Mouse (Mus musculus): ENCODE results near the gene Tmem179. TPM values are rescaled to one million over a fixed set of nuclear protein-coding genes. Genes with fewer than 3 reads are reported as not detected.

The Tmem179 gene
- polyA plus RNA-seq (2016; fragmentation: Nextera tagmentation; extraction: Ambion mirVana): 14.6 and 16.1 TPM in 2 replicates

DNA sequence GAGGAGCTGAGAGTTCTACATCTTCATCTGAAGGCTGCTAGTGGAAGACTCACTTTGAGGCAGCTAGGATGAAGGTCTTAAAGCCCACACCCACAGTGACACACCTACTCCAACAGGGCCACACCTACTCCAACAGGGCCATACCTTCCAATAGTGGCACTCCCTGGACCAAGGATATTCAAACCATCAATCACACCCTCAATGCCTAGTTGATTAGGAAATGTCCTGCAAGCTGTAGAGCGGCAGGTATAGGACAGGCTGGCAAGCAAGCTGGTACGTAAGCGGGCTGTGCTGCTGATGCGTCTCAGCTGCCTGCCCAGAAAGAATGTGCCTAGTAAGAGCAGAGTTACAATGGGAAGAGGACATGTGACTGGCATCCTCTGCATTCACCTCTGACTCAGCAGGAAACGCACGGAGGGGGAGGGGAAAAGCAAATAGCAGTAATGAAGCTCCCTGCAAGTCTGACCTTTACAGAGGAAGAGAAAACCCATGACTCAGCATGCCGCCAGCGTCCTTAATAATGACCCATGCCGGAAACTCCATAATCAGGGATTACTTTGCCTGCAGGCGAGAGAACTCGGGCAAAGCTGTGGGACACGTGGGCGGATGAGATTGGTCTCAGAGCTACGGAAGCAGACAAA is at the start of gene Tmem179:
Tmem179 (minus strand) TSS at position 51 of the 641 bp plus-strand sequence.
- no peak within 1 kb of the TSS for H3K4me3 ChIP-seq
- H3K4me1 ChIP-seq: peaks cover 18% of the 10 kb centered on the region
- H3K36me3 ChIP-seq: no peaks in the 10 kb centered on the region
- no peak within 1 kb of the TSS for H3K27ac ChIP-seq
- no peaks in the 10 kb centered on the region for H3K9me3 ChIP-seq (replicated peaks)
- no peak within 1 kb of the TSS; the same call in 1 of the 2 replicates for H3K4me2 ChIP-seq (replicated peaks)
- whole genome bisulfite sequencing: 18% methylated on average over 14 of the region's 14 CpGs
- peak; percentile 73 for ATAC-seq (ENCODE audit: low FRiP score)
- H3K27me3 ChIP-seq: peaks cover 22% of the 10 kb centered on the region
- H3K9ac ChIP-seq: no peak within 1 kb of the TSS

DNA sequence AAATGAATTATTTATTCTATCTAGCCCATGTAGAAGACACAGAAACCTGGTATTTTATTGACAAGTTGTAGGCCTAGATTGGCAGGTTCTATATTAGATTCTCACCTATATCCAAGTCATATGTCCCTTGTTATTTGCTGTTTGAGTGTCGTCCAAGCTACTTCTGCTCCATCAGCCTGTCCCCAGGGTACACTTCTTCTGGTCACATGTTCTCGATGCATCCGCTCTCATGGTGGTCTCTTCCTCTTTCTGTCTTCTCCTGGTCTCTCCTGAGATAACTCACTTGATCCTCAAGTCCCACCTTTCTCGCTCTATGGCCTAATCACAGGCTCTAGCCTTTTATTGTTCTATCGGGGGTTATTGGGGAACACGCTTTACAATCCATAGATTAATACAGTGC is 46.5 kb upstream of the Tmem179 start:
- Histone ChIP-seq H3K4me3 (no peak overlapping the region), H3K9me3 (replicated peaks) (no peaks in the 10 kb centered on the region), H3K4me2 (replicated peaks) (no peak overlapping the region), H3K27ac (no peak overlapping the region), H3K27me3 (peaks cover under 1% of the 10 kb centered on the region; the same call in 1 of the 2 replicates), H3K36me3 (no peaks in the 10 kb centered on the region), H3K4me1 (peaks cover 4% of the 10 kb centered on the region; the same call in 1 of the 2 replicates), H3K9ac (no peak overlapping the region)
- no peak for ATAC-seq (ENCODE audit: low FRiP score)
- WGBS: 86% methylated on average over 6 of the region's 6 CpGs

DNA sequence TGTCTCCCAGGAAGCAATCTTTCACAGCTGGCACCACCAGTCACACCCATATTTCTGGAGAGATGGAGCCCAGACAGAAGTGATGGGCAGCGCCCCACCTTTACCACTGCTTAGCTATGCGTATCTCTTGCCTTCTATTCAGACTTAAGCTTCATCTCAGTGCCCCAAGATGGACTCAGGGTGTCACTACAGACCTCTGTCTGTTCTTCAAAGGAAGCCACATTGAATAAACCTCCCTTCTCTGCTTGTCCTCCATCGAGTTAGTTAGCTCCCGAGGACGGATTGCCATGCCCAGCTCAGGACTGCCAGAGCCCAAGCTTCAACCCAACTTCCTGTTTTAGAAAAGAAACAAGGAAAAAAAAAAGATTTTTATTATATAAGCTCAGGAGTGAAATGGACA is 45.9 kb upstream of the Tmem179 start:
- 73% methylated on average over 5 of the region's 5 CpGs for WGBS

DNA sequence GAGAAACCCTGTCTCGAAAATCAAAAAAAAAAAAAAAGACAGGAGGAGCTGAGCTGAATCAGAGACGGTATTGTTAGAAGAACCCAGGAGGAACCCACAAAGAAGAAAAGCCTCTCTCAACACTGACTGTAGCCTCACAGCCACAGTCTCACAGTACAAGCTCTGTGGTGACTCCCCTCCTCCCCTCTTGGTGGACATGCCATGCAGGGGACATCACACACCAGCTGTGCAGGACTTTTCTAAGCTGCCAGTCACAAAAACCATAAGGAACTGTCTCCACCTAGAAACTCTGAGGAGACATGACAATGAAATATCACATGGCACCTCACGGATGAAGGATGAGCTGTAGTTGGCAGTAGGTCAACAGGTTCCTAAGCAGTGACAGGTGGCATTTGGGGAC is 44.6 kb upstream of the Tmem179 start:
- Histone ChIP-seq H3K4me2 (replicated peaks) (no peak overlapping the region), H3K36me3 (no peaks in the 10 kb centered on the region), H3K27me3 (0 out of 2 replicates have a peak, but pooled peaks cover 5% of the 10 kb centered on the region), H3K4me1 (peaks cover 4% of the 10 kb centered on the region; the same call in 1 of the 2 replicates), H3K9me3 (replicated peaks) (no peaks in the 10 kb centered on the region), H3K27ac (no peak overlapping the region), H3K4me3 (no peak overlapping the region), H3K9ac (no peak overlapping the region)
- WGBS: 63% methylated on average over 3 of the region's 3 CpGs
- ATAC-seq (ENCODE audit: low FRiP score): no peak

More for the DNA sequence above, 45.9 kb upstream of the Tmem179 start:
- H3K4me3 ChIP-seq: no peak overlapping the region
- no peak overlapping the region for H3K27ac ChIP-seq
- no peaks in the 10 kb centered on the region for H3K27me3 ChIP-seq
- ATAC-seq (ENCODE audit: low FRiP score): no peak
- H3K9ac ChIP-seq: no peak overlapping the region
- no peaks in the 10 kb centered on the region for H3K36me3 ChIP-seq
- H3K4me2 ChIP-seq (replicated peaks): no peak overlapping the region
- H3K4me1 ChIP-seq: peaks cover 4% of the 10 kb centered on the region; the same call in 1 of the 2 replicates
- H3K9me3 ChIP-seq (replicated peaks): no peaks in the 10 kb centered on the region

DNA sequence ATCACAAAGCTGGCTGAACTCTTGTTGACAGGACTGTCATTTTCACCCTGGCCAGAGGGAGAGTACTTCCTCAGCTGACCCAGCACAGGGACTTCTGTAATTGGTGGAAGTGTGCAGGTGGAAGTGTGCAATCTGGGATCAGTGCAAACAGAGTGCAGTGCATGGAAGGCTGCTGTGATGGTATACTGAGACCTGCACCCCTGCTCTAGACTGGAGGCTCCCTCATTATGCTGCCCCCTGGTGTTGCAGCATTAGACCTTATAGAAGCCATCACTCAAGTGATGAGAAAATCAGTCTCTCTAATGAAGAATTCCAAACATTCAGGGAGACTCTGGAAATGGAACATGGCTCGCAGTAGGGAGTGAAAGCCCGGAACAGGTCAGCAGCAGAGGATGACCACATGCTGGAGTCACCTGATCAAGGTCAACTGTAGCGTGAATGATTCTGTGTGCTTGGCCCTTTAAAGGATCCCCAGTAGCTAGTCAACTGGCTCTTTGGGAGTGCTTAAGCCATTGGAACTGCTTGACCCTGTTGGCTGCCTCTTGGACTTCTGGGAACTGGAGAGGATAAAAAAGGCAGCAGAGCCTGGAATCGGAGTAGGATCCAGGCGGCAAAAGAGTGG is 43.7 kb upstream of the Tmem179 start:
- no peak for ATAC-seq (ENCODE audit: low FRiP score)
- Histone ChIP-seq H3K9ac (no peak overlapping the region), H3K9me3 (replicated peaks) (no peaks in the 10 kb centered on the region), H3K27me3 (0 out of 2 replicates have a peak, but pooled peaks cover 5% of the 10 kb centered on the region), H3K4me3 (no peak overlapping the region), H3K27ac (no peak overlapping the region), H3K36me3 (no peaks in the 10 kb centered on the region), H3K4me2 (replicated peaks) (no peak overlapping the region), H3K4me1 (peaks cover 4% of the 10 kb centered on the region; the same call in 1 of the 2 replicates)
- 45% methylated on average over 5 of the region's 5 CpGs for WGBS

DNA sequence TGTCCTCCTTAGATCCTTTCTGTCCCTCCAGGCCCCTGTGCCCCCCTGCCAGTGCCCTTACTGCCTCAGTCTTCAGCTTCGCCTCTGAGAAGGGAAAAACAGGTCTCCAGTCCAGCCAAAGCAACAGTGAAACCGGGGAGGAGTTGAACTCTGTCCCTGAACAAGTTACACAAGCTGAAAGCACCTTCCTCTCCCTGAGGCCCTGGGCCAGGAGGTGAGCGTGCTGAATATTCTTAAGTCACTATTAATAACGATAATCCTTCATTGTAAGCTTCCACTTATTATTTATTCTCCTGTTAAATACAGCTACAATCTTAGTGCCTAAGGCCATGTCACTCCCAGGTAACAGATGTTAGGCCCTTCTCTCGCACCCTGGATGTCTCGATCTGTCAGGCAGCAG is 43.1 kb upstream of the Tmem179 start:
- no peak for ATAC-seq (ENCODE audit: low FRiP score)
- Histone ChIP-seq H3K4me1 (no peaks in the 10 kb centered on the region), H3K9ac (no peak overlapping the region), H3K27me3 (0 out of 2 replicates have a peak, but pooled peaks cover 5% of the 10 kb centered on the region), H3K4me3 (no peak overlapping the region), H3K27ac (no peak overlapping the region), H3K4me2 (replicated peaks) (no peak overlapping the region), H3K9me3 (replicated peaks) (no peaks in the 10 kb centered on the region), H3K36me3 (no peaks in the 10 kb centered on the region)
- 71% methylated on average over 6 of the region's 6 CpGs for WGBS

DNA sequence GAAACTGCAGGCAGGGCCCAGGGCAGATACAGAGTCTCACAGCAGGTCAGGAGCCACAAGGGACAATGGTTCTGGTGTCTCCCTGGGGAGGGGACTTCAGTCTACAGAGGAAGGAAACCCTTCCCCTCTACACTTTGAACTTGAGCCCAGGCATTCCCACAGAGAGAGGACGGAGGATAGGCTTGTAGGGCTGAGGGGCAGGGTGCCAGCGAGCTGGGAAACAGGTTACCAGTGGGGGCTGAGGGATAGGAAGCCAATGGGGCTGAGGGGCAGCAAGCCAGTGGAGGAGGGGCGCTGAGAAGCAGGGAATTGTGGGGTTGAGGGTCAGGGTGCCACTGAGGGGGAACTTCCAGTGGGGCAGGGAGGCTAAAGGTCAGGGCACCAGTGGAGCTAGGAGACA is 42.7 kb upstream of the Tmem179 start:
- Histone ChIP-seq H3K36me3 (no peaks in the 10 kb centered on the region), H3K9me3 (replicated peaks) (no peaks in the 10 kb centered on the region), H3K4me1 (no peaks in the 10 kb centered on the region), H3K4me3 (no peak overlapping the region), H3K9ac (no peak overlapping the region), H3K4me2 (replicated peaks) (no peak overlapping the region), H3K27me3 (0 out of 2 replicates have a peak, but pooled peaks cover 5% of the 10 kb centered on the region), H3K27ac (no peak overlapping the region)
- WGBS: 38% methylated on average over 3 of the region's 3 CpGs
- no peak for ATAC-seq (ENCODE audit: low FRiP score)

DNA sequence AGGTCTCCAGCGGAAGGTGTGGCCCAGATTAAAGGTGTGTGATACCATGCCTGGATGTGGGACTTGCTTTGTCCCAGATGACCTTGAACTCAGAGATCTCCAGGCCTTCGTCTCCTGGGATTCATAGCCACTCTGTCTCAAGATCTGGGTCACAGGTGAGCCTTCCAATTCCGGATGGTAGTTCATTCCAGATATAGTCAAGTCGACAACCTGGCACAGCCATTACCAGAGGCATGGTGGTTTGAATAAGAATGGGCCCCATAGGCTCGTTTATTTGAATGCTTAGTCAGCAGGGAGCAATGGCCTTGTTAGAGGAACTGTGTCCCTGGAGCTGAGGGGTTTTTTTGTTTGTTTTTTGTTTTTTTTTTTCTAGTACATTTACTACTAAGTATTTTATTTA is 40.7 kb upstream of the Tmem179 start:
- Histone ChIP-seq H3K4me2 (replicated peaks) (no peak overlapping the region), H3K9ac (no peak overlapping the region), H3K4me3 (no peak overlapping the region), H3K4me1 (peaks cover 8% of the 10 kb centered on the region), H3K9me3 (replicated peaks) (no peaks in the 10 kb centered on the region), H3K36me3 (no peaks in the 10 kb centered on the region), H3K27ac (no peak overlapping the region), H3K27me3 (0 out of 2 replicates have a peak, but pooled peaks cover 9% of the 10 kb centered on the region)
- 77% methylated on average over 5 of the region's 5 CpGs for WGBS
- no peak for ATAC-seq (ENCODE audit: low FRiP score)

DNA sequence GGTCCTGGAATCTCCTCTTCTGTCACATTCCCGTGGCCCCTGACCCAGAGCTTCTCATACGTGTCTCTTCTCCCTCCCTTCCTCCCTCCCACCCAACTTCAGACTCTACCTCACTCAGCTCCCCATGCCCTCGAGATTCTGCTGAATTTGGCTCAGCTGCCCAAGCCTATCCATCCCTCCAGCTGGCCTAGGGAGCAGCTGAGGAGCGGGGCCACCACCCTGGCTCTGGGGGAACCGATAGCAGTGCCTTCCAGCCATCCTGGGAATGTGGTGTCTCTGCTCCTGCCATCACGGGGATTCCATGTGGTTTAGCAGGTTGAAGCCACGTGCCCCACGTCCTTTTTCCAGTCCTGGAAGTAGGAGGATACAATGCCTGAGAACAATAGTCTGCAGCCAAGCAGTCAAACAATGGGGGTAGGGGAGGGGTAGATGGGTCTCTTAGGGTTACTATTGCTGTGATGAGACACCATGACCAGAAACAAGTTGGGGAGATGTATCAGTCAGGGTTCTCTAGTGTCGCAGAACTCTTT is 40.0 kb upstream of the Tmem179 start:
- no peaks in the 10 kb centered on the region for H3K36me3 ChIP-seq
- no peak overlapping the region for H3K27ac ChIP-seq
- 68% methylated on average over 9 of the region's 9 CpGs for WGBS
- no peak overlapping the region for H3K9ac ChIP-seq
- 0 out of 2 replicates have a peak, but pooled peaks cover 9% of the 10 kb centered on the region for H3K27me3 ChIP-seq
- peaks cover 13% of the 10 kb centered on the region for H3K4me1 ChIP-seq
- H3K4me2 ChIP-seq (replicated peaks): no peak overlapping the region
- no peak overlapping the region for H3K4me3 ChIP-seq
- ATAC-seq (ENCODE audit: low FRiP score): no peak
- H3K9me3 ChIP-seq (replicated peaks): no peaks in the 10 kb centered on the region

DNA sequence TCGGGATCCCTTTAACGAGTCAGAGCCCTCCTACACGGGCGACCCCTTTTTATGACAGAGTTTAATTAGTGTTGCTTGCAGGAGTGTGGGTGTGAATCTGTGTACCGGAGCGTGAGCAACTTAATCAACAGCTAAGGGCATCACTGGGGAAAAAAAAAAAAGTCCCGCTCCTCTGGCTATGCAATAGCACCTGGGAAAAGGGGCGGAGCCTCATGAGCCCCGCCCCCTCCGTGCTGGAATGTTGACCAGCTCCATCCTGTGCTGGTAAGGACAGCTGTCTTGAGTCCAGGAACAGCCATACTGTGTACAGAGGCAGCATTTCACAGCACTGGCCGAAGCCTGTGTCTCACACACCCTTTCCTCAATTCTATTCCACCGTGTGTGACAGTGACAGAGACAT is 38.4 kb upstream of the Tmem179 start:
- Histone ChIP-seq H3K4me3 (no peak overlapping the region), H3K36me3 (no peaks in the 10 kb centered on the region), H3K4me1 (peaks cover 18% of the 10 kb centered on the region), H3K27me3 (0 out of 2 replicates have a peak, but pooled peaks cover 9% of the 10 kb centered on the region), H3K9ac (no peak overlapping the region), H3K9me3 (replicated peaks) (no peaks in the 10 kb centered on the region), H3K27ac (no peak overlapping the region), H3K4me2 (replicated peaks) (no peak overlapping the region)
- no peak for ATAC-seq (ENCODE audit: low FRiP score)
- 36% methylated on average over 12 of the region's 12 CpGs for WGBS

DNA sequence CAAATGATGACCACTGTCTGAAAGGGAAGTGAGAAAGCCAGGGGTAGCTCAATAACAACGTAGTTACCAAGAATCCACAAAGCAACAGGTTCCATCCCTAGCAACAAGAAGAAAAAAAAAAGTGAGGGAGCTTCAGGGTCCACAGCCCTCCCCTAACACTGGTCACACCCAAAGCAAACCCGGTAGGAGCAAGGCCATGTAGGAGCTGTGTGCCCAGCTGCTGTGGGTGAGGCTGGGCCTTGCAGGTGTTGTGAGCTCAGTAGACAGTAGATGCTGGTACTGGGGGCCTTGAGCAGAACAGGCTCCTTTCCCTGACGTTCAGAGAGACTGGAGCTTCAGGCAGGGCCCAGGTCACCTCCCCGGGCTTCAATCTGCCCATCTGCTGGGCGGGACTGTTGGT is 36.0 kb upstream of the Tmem179 start:
- H3K27ac ChIP-seq: no peak overlapping the region
- H3K9ac ChIP-seq: no peak overlapping the region
- no peaks in the 10 kb centered on the region for H3K36me3 ChIP-seq
- 53% methylated on average over 5 of the region's 5 CpGs for WGBS
- no peak overlapping the region for H3K4me3 ChIP-seq
- peak; percentile 30; the same call in 1 of the 2 replicates for ATAC-seq (ENCODE audit: low FRiP score)
- H3K27me3 ChIP-seq: 0 out of 2 replicates have a peak, but pooled peaks cover 9% of the 10 kb centered on the region
- H3K4me1 ChIP-seq: peaks cover 18% of the 10 kb centered on the region
- H3K9me3 ChIP-seq (replicated peaks): no peaks in the 10 kb centered on the region
- no peak overlapping the region for H3K4me2 ChIP-seq (replicated peaks)

DNA sequence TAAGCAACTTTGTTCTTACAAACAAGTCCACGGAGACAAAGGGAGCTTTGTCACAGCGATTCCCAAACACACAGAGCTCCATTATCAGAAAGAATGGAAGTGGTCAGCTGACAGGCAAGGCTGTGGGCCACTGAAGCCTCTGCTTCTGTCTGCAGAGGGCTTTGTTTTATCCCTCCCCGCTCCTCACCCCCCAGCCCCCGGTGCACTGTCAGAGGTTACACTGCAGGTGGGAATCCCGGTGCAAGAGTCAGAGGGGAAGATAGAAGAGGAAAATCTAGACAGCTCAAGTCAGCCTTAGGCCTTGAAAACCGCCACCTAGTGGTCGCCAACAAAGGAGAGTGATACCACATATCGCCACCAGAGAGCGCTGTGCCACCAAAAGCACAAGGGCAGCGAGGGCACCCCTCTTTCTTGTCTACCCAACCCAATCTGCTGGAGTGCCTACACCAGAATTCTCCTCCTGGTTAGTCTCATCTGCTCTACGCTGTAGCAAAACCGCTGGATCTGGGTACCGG is 35.4 kb upstream of the Tmem179 start:
- Histone ChIP-seq H3K9ac (no peak overlapping the region), H3K36me3 (no peaks in the 10 kb centered on the region), H3K27ac (peak overlapping the region; percentile 64; the same call in 1 of the 2 replicates), H3K4me1 (peaks cover 18% of the 10 kb centered on the region), H3K27me3 (0 out of 2 replicates have a peak, but pooled peaks cover 9% of the 10 kb centered on the region), H3K4me2 (replicated peaks) (no peak overlapping the region), H3K4me3 (no peak overlapping the region), H3K9me3 (replicated peaks) (no peaks in the 10 kb centered on the region)
- ATAC-seq (ENCODE audit: low FRiP score): peak; percentile 85
- WGBS: 5% methylated on average over 13 of the region's 13 CpGs

Data from hindbrain, embryonic 12.5 days (tissue).